Mouse (Mus musculus) CD4-positive, CD25-positive, alpha-beta regulatory T cell, adult 4 months (primary cell): ENCODE results near the gene Vash2. TPM values are rescaled to one million over a fixed set of nuclear protein-coding genes. Genes with fewer than 3 reads are reported as not detected.

Experiments
- ATAC-seq: one replicate; pipeline ENCODE4 v1.8.0; 2017
- polyA plus RNA-seq, 2 experiments: library from polyadenylated mRNA; unstranded; fragments of 100-300 nt; shearing (Covaris generic); gene quantifications; one replicate each; pipeline ENCODE4 v1.2.1; 2017

Gene Vash2
- polyA plus RNA-seq, 2 experiments from 2014 or later, result 0.78 to 0.84 TPM

- ATAC-seq, result no peak
Measured at GRCm38 (mm10) chr1:190919725-190920469, 59.2 kb downstream of the Vash2 start.

GRCm38 (mm10) chr1:190918938-190919337 lies 60.2 kb downstream of the Vash2 start:
- ATAC-seq, result no peak

GRCm38 (mm10) chr1:190912623-190913022 lies 66.5 kb downstream of the Vash2 start:
- no peak for ATAC-seq

- peak; percentile 85 for ATAC-seq
Measured at GRCm38 (mm10) chr1:190911415-190912123, 67.5 kb downstream of the Vash2 start, which contains the start of gene Rps6kc1. Rps6kc1 (minus strand) TSS chr1:190911770.

GRCm38 (mm10) chr1:190910836-190911235 lies 68.3 kb downstream of the Vash2 start:
- ATAC-seq, result no peak

- ATAC-seq, result no peak
Measured at GRCm38 (mm10) chr1:190904714-190905113, 74.4 kb downstream of the Vash2 start.

GRCm38 (mm10) chr1:190904136-190904535 lies 75.0 kb downstream of the Vash2 start:
- ATAC-seq, result no peak

GRCm38 (mm10) chr1:190901082-190901481 lies 78.0 kb downstream of the Vash2 start:
- no peak for ATAC-seq

- no peak for ATAC-seq
Measured at GRCm38 (mm10) chr1:190898899-190899575, 80.1 kb downstream of the Vash2 start.

- no peak for ATAC-seq
Measured at GRCm38 (mm10) chr1:190898186-190898585, 80.9 kb downstream of the Vash2 start.

Other genes starting within 250 kb of the Vash2 start
- gene Rps6kc1, start 67.5 kb downstream of the Vash2 start, polyA plus RNA-seq, result 1 to 10 TPM; 6.2 to 9.1 TPM
- gene Angel2, start 54.2 kb downstream of the Vash2 start, polyA plus RNA-seq, result 10 to 100 TPM; 53.2 to 55.8 TPM
- 10 to 100 TPM in 1 of 2 experiments, 1 to 10 TPM in 1; 5.6 to 10.8 TPM for gene Flvcr1, start 46.9 kb upstream of the Vash2 start, polyA plus RNA-seq
- gene Spata45, start 57.3 kb upstream of the Vash2 start, polyA plus RNA-seq, result not detected
- gene Tatdn3, start 83.6 kb upstream of the Vash2 start, polyA plus RNA-seq, result 10 to 100 TPM; 10.8 to 11.5 TPM
- gene Nsl1, start 83.7 kb upstream of the Vash2 start, polyA plus RNA-seq, result 1 to 10 TPM; 1.6 to 3.7 TPM
- gene Batf3, start 118.6 kb upstream of the Vash2 start, polyA plus RNA-seq, result not detected
- not detected for gene Fam71a, start 185.5 kb upstream of the Vash2 start, polyA plus RNA-seq
- not detected for gene Atf3, start 238.7 kb upstream of the Vash2 start, polyA plus RNA-seq